Mouse (Mus musculus) hematopoietic stem cell, adult 5-6 weeks (primary cell): ENCODE measurements at regions not wholly inside any gene's neighbourhood (a gene's known extent, or its start where the extent isn't known, plus 50 kb on each side); places are given as distances from the start of the nearest gene placed in this dataset.
A peak's percentile ranks its signal among the peaks of the same experiment; 100 is the strongest.

ENCODE experiments used
- ATAC-seq, 2 experiments: fragments of 125-278 bp in 1 of 2; replicated peaks in 1 of 2; 2 replicates each; pipeline ENCODE4 v1.8.0; 2016 to 2017; ENCODE audit warnings: inconsistent platforms in 2 of 2, mild to moderate bottlenecking in 2 of 2, moderate number of reproducible peaks in 2 of 2, low read depth in 1 of 2, moderate TSS enrichment in 1 of 2; ENCODE audit not compliant: low FRiP score in 2 of 2, poor library complexity in 2 of 2, severe bottlenecking in 2 of 2, insufficient read depth in 1 of 2, low TSS enrichment in 1 of 2

DNA sequence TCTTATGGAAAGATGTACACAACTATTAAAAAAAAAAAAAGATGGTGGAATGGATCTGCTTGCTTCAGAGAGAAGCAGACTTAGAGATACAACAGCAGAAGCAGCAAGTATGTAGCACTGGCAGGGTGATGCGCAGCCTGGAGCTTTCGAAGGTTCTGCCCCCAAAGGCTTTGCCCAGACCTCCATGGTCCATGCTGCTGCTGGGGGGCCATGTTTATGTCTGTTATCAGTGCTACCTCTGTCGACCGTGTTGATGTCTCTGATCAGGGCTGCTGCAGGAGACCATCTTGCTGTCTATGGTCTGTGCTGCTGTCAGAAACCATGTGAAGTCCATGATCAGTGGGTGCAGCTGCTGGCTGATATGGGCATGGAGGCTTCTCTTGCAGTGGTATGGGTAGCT, 88.6 kb upstream of the Fam189a1 start:
- ATAC-seq, result no peak

DNA sequence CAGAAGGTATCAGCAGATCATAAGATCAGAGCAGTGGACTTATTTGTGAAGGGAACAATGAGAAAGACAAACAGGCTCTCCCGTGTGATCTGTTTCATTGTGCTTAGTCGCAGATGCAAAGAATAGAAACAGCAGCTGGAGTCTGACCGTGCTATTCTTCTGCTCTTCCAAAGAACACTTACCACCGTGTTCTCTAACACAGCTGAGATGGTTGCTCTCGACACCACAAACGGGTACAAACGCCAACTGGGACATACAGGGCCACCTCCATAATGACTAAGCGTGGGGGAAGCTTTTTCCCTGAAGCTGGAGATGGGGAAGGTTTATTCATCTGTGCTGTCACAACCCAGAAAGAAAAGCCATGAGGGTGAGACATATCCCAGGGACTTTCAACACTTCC, 84.8 kb upstream of the Fam189a1 start:
- ATAC-seq, result no peak

- no peak for ATAC-seq
These were observed 79.3 kb upstream of the Fam189a1 start for GRCm38 (mm10) chr7:65235701-65236100.

DNA sequence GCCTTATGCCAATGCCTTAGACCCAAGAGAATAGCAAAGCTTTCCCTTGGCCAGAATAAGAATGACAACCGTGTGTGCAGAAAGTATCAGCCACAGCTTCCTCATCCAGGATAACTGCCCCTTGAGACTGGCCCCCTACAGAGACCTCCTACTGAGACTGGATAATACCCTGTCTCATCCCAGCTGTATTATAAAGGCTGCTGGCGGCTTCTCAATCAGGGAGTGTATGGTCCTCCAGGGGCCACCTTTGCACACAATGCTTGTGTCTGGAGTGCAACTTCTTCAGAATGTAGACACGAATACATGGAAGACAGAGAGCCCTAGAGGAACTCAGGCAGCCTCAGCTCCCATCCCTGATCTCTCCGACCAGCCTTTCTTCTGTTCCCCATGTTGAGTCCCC, 77.3 kb upstream of the Fam189a1 start:
- no peak for ATAC-seq

- ATAC-seq, result no peak
These were observed 72.9 kb upstream of the Fam189a1 start for GRCm38 (mm10) chr7:65229306-65229705.

- ATAC-seq, result peak; percentile 68 to 76
These were observed 69.8 kb upstream of the Fam189a1 start for GRCm38 (mm10) chr7:65226218-65226617.

GRCm38 (mm10) chr7:65213216-65213925, 57.0 kb upstream of the Fam189a1 start:
- no peak for ATAC-seq

DNA sequence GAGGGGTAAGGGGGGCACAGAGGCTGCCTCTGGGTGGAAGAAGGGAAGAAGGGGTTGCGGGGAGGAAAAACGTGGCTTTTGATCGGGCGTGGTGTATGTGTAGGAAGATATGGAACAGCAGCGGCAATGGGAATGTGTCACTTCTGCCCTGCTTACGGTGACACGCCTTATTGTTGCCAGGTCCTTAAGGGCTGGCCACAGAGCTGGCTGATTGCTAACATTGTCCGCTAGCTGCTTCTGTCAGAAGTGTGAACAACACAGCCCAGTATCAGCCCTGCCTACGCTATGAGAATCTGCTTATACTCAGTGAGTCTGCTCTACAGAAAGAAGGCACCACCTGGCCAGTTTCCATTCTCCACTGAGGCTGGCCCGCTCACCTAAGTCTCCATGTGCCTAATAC, 50.9 kb upstream of the Fam189a1 start:
- no peak for ATAC-seq
